Mouse (Mus musculus): ENCODE measurements at regions not wholly inside any gene's neighbourhood (a gene's known extent, or its start where the extent isn't known, plus 50 kb on each side); places are given as distances from the start of the nearest gene placed in this dataset.

GRCm38 (mm10) chr3:41425863-41426262 is 129.7 kb upstream of the Jade1 start:
- 61% methylated on average over 8 of the region's 8 CpGs for WGBS
- ATAC-seq (replicated peaks; ENCODE audit: low FRiP score, low read depth) (no peak), DNase-seq (ENCODE audit: low spot score) (no peak)
- no peaks in the 10 kb centered on the region for H3K36me3 ChIP-seq (ENCODE audit: insufficient read depth, low read length)
- no peak overlapping the region for H3K27ac ChIP-seq
- TF ChIP-seq CTCF (IDR thresholded peaks at IDR 0.05; ENCODE audit: low read depth), result no peak
- H3K4me3 ChIP-seq (replicated peaks; ENCODE audit: low read depth, low read length), result no peak overlapping the region
- no peak overlapping the region for H3K4me2 ChIP-seq (ENCODE audit: low read length)
- H3K27me3 ChIP-seq (ENCODE audit: insufficient read depth, low read length), result no peaks in the 10 kb centered on the region
- H3K9me3 ChIP-seq (replicated peaks; ENCODE audit: low read length), result no peaks in the 10 kb centered on the region
- H3K4me1 ChIP-seq (replicated peaks; ENCODE audit: insufficient read depth, low read length), result 0 out of 2 replicates have a peak, but pooled peaks cover 5% of the 10 kb centered on the region
- no peak overlapping the region for H3K9ac ChIP-seq (ENCODE audit: low read depth, low read length)

GRCm38 (mm10) chr3:41424142-41424939 is 131.2 kb upstream of the Jade1 start:
- WGBS, result 17% methylated on average over 10 of the region's 10 CpGs
- H3K4me2 ChIP-seq (ENCODE audit: low read length), result no peak overlapping the region
- H3K9me3 ChIP-seq (replicated peaks; ENCODE audit: low read length), result no peaks in the 10 kb centered on the region
- no peak overlapping the region for H3K4me3 ChIP-seq (replicated peaks; ENCODE audit: low read depth, low read length)
- H3K36me3 ChIP-seq (ENCODE audit: insufficient read depth, low read length), result no peaks in the 10 kb centered on the region
- H3K27me3 ChIP-seq (ENCODE audit: insufficient read depth, low read length), result no peaks in the 10 kb centered on the region
- H3K27ac ChIP-seq, result no peak overlapping the region
- TF ChIP-seq CTCF (IDR thresholded peaks at IDR 0.05; ENCODE audit: low read depth), result no peak
- no peak overlapping the region for H3K9ac ChIP-seq (ENCODE audit: low read depth, low read length)
- ATAC-seq (replicated peaks; ENCODE audit: low FRiP score, low read depth), result peak; percentile 47; the same call in 1 of the 2 replicates
- no peaks in the 10 kb centered on the region for H3K4me1 ChIP-seq (replicated peaks; ENCODE audit: insufficient read depth, low read length)
- DNase-seq (ENCODE audit: low spot score), result no peak

- H3K9ac ChIP-seq (ENCODE audit: low read depth, low read length), result no peak overlapping the region
- no peak overlapping the region for H3K27ac ChIP-seq
- TF ChIP-seq CTCF (IDR thresholded peaks at IDR 0.05; ENCODE audit: low read depth), result no peak
- no peak for DNase-seq (ENCODE audit: low spot score)
- no peaks in the 10 kb centered on the region for H3K36me3 ChIP-seq (ENCODE audit: insufficient read depth, low read length)
- 53% methylated on average over 5 of the region's 5 CpGs for WGBS
- ATAC-seq (replicated peaks; ENCODE audit: low FRiP score, low read depth), result peak; percentile 31
- no peaks in the 10 kb centered on the region for H3K9me3 ChIP-seq (replicated peaks; ENCODE audit: low read length)
- H3K27me3 ChIP-seq (ENCODE audit: insufficient read depth, low read length), result no peaks in the 10 kb centered on the region
- H3K4me2 ChIP-seq (ENCODE audit: low read length), result no peak overlapping the region
- H3K4me1 ChIP-seq (replicated peaks; ENCODE audit: insufficient read depth, low read length), result no peaks in the 10 kb centered on the region
- H3K4me3 ChIP-seq (replicated peaks; ENCODE audit: low read depth, low read length), result no peak overlapping the region
Observed at GRCm38 (mm10) chr3:41423630-41424029, 131.9 kb upstream of the Jade1 start.

- ATAC-seq (replicated peaks; ENCODE audit: low FRiP score, low read depth), result 0 out of 2 replicates have a peak, but pooled peaks have one; percentile 12
- Histone ChIP-seq H3K36me3 (ENCODE audit: insufficient read depth, low read length) (no peaks in the 10 kb centered on the region), H3K4me3 (replicated peaks; ENCODE audit: low read depth, low read length) (no peak overlapping the region), H3K9me3 (replicated peaks; ENCODE audit: low read length) (no peaks in the 10 kb centered on the region), H3K4me2 (ENCODE audit: low read length) (no peak overlapping the region), H3K27me3 (ENCODE audit: insufficient read depth, low read length) (no peaks in the 10 kb centered on the region), H3K27ac (no peak overlapping the region), H3K4me1 (replicated peaks; ENCODE audit: insufficient read depth, low read length) (no peaks in the 10 kb centered on the region), H3K9ac (ENCODE audit: low read depth, low read length) (no peak overlapping the region)
- 27% methylated on average over 14 of the region's 14 CpGs for WGBS
- no peak for TF ChIP-seq CTCF (IDR thresholded peaks at IDR 0.05; ENCODE audit: low read depth)
- peak; percentile 44 for DNase-seq (ENCODE audit: low spot score)
Observed at GRCm38 (mm10) chr3:41422615-41423579, 132.6 kb upstream of the Jade1 start.

GRCm38 (mm10) chr3:41413771-41414170 is 141.8 kb upstream of the Jade1 start:
- WGBS, result 91% methylated on average over 1 of the region's 1 CpGs
- TF ChIP-seq CTCF (IDR thresholded peaks at IDR 0.05; ENCODE audit: low read depth), result no peak
- no peaks in the 10 kb centered on the region for H3K4me1 ChIP-seq (replicated peaks; ENCODE audit: insufficient read depth, low read length)
- H3K27ac ChIP-seq, result no peak overlapping the region
- H3K9ac ChIP-seq (ENCODE audit: low read depth, low read length), result no peak overlapping the region
- H3K36me3 ChIP-seq (ENCODE audit: insufficient read depth, low read length), result no peaks in the 10 kb centered on the region
- no peaks in the 10 kb centered on the region for H3K9me3 ChIP-seq (replicated peaks; ENCODE audit: low read length)
- ATAC-seq (replicated peaks; ENCODE audit: low FRiP score, low read depth) (no peak), DNase-seq (ENCODE audit: low spot score) (no peak)
- H3K27me3 ChIP-seq (ENCODE audit: insufficient read depth, low read length), result no peaks in the 10 kb centered on the region
- H3K4me2 ChIP-seq (ENCODE audit: low read length), result no peak overlapping the region
- no peak overlapping the region for H3K4me3 ChIP-seq (replicated peaks; ENCODE audit: low read depth, low read length)

- Histone ChIP-seq H3K4me3 (replicated peaks; ENCODE audit: low read depth, low read length) (no peak overlapping the region), H3K36me3 (ENCODE audit: insufficient read depth, low read length) (no peaks in the 10 kb centered on the region), H3K27me3 (ENCODE audit: insufficient read depth, low read length) (no peaks in the 10 kb centered on the region), H3K4me2 (ENCODE audit: low read length) (no peak overlapping the region), H3K9ac (ENCODE audit: low read depth, low read length) (no peak overlapping the region), H3K4me1 (replicated peaks; ENCODE audit: insufficient read depth, low read length) (no peaks in the 10 kb centered on the region), H3K9me3 (replicated peaks; ENCODE audit: low read length) (no peaks in the 10 kb centered on the region), H3K27ac (no peak overlapping the region)
- DNase-seq (ENCODE audit: low spot score), result no peak
- WGBS, result 66% methylated on average over 2 of the region's 2 CpGs
- ATAC-seq (replicated peaks; ENCODE audit: low FRiP score, low read depth), result no peak
- no peak for TF ChIP-seq CTCF (IDR thresholded peaks at IDR 0.05; ENCODE audit: low read depth)
Observed at GRCm38 (mm10) chr3:41412698-41413097, 142.8 kb upstream of the Jade1 start.
